Mouse (Mus musculus): ENCODE measurements around the gene Tmem104.

Gene Tmem104

DNA sequence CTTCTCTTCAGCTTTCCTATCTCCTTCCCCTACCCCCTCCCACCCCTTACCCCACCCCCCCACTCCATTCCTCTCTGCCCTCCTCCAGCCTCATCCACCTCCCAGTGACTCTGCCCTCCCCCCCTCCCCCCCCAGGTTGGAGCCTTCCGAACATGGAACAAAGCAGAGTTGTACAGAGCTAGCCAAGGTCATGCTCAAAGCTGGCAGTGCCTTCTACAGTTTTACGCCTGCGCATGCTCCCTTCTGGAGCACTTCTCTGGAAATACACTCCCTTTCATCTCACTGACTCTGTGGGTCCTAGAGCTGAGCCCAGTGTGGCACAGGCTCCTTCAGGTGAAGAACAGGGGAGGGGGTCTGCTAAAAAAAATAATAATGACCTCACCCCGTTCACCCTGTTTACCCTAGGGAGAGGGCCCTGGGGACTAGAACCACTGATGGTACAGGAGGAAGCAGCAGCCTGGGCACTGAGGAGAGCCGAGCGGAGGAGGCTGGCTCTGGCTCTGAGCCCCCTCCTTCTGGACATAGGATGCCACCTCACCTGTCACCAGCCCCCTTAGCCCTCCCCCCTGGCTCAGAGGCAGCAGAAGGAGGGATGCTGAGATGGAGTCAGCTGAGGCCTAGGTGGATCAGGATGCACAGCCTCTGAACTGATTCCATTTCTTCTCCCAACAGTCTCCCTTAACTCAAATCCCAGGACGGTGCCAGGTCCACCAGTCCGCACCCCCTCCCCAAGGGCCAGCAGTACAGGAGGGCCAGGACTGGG lies 95.6 kb downstream of the Tmem104 start:
- DNase-seq (ENCODE audit: low spot score), result peak; percentile 65

DNA sequence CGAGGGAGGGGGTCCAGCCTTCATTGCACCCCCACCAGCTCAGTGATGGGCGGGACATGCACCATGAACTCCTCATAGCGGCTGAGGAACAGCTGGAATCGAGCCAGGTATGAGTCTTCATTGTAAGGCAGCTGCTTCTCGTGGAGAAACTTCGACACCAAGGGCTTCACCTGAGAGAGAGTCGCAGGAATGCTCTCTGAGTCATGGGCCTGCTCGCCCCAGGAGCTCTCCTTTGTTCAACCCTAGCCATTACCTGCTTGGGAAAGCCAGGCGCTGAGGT lies 96.1 kb downstream of the Tmem104 start:
- no peak for DNase-seq (ENCODE audit: low spot score)

DNA sequence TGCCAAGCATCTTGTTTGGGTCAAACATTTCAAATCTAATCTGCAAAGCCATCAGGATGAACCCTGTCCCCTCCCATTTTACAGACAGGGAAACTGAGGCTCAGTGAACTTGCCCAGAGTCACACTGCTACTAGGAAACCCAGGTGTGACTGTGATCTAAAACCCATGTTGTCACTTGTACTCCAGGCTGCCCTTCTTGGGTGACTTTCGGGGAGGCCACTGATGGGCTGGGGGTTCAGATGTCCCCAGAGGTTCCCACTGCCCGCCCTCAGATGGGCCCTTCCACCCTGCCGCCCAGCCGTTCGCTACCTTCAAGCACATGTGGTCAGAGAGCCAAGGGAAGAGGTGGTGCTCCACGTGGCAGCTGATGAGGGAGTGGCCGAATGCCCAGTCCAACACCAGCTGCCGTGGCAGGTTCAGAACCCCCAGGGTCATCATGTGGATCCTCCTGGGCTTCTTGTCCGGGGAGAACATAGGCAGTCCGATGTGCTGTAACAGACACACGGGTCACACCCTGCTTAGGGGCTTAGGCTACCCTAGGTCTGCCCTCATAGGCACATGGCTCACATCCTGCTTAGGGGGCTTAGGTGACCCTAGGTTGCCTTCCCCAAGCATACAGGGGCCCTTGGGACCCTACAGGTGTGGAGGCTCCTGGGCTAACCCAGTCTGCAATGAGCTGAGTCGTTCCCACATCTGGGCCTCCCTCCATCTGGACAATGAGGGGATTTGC lies 96.8 kb downstream of the Tmem104 start:
- DNase-seq (ENCODE audit: low spot score), result no peak

DNA sequence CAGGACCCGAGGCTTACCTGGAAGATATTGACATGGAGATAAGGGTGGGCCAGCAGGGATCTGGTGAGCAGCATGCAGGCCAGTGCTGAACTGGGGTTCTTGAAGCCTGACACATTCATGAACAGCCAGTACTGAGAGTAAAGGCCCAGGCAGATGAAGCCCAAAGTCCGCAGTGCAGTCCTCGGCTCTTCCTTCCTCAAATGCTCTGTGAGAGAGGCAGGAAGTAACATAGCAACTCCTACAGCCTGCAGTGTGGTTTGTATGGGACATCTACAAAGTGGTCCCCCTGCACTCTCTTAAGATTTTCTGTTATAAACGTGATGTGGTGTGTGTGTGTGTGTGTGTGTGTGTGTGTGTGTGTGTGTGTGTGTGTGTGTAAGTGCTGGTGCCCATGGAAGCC lies 98.0 kb downstream of the Tmem104 start:
- DNase-seq (ENCODE audit: low spot score), result no peak

DNA sequence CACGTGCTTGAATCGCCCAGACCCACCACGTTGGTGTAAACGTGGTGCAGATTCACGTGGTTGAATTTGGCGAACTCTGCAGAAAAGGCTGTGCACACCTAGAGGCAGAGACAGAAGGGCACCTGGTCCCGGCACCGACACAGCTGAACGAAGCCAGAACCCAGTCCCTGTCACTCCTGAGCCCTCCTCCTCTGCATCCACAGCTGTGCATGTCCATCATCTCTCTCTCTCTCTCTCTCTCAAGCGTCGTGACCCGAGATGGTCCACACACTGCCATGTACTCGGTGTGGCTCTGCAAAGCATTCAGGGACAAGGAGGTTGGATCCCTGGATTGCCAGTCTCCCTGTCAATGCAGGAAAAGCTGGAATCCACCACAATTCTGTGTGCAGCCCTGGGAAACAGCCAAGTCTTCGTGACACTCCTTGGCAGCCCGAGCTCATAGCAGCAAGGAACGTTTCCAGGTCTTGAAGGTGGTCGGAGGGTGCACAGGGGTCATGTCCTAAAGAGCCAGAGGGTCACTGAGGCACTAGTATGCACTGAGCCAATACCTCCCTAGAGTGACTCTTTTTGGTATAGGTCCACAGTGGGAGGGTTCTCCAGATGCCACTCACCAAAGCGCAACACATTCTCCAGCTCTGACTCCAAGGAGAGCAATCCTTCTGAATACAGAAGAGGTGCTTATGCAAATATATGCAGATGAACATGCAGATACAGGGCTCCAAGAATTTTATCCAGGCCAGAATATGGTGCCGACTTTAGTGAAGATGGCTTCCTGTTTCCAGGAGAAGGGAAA lies 99.1 kb downstream of the Tmem104 start:
- DNase-seq (ENCODE audit: low spot score), result no peak

DNA sequence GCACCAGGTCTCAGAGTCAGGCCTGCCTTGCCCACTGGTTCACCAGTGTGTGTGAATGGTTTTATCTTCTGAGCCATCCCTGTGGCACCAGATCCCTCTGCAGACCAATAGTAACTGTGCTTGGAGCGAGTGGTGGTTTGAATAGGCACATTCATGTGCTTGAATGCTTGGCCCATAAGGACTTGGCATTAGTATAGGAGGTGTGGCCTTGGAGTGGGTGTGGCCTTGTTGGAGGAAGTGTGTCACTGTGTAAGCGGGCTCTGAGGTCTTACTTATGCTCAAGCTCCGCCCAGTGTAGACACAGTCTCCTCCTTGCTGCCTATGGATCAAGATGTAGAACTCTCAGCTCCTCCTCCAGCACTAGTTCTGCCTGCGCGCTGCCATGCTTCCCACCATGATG lies 100.1 kb downstream of the Tmem104 start:
- peak; percentile 62 for DNase-seq (ENCODE audit: low spot score)

DNA sequence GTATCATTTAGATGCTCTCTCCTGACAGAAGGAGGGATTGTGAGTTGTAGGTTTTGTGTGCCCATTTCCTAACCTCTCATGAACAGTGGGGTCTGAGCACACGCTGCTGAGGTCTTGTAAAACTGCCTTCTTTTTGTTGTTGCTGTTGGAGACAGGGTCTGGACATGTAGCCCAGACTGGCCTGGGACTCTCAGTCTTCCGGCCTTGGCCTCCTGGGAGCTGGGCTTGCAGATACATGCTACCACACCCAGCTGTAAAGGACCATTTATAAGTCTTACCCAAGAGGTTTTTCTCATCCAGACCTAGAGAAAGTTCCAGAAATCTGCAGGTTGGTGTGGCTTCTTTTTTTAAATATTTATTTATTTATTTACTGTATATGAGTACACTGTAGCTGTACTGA lies 101.0 kb downstream of the Tmem104 start:
- no peak for DNase-seq (ENCODE audit: low spot score)

DNA sequence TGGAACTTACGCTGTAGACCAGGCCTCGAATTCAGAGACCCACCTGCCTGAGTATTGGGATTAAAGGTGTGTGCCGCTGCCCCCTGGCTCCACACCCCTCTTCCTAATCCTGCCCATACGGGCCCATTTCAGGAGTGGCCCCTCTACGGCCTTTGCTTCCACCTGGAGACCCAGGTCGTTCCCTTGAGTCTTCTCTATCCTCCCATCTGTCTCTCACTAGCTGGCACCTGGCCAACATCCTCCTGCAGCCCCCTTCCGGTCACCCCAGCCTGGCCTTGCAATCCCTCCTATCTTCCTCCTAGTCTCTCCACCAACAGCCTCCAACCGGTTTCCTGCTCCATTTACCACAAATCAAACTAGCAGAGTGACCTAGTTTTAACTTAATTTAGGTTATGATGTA lies 102.6 kb downstream of the Tmem104 start:
- DNase-seq (ENCODE audit: low spot score), result no peak

DNA sequence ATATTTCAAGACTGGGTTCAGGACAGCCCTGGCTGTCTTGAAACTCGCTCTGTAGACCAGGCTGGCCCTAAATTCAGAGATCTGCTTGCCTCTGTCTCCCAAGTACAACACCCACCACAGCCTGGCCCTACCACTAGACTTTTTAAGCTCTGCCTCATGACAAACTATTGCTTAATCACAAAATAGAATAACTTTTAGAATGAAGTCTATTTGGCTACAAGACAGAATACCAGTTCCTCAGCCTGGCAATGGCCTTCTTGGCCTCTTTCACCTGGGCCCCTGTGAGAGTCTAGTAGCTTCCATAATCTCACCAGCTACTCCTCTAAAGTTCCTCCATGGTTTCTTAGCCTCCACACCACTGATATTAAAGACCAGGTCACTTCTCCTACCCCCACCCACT lies 103.0 kb downstream of the Tmem104 start:
- DNase-seq (ENCODE audit: low spot score), result no peak

DNA sequence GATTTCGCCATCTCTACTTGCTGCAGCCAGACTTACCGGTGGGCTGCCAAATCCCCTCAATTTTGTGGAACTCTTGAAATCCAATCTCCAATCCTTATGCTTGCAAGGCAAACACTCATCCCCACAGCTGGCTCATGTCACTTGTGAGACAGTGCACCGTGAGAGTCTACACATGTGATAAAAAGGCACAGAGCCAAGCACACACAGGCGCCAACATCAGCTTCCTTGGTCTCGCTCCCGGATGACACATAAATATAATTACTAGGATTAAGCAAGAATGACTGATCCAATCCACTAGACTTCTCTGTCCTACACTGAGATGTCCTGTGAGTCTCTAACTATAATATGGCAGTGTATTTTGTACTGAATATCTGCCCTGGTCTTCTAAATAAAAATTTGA lies 103.6 kb downstream of the Tmem104 start:
- DNase-seq (ENCODE audit: low spot score), result no peak

DNA sequence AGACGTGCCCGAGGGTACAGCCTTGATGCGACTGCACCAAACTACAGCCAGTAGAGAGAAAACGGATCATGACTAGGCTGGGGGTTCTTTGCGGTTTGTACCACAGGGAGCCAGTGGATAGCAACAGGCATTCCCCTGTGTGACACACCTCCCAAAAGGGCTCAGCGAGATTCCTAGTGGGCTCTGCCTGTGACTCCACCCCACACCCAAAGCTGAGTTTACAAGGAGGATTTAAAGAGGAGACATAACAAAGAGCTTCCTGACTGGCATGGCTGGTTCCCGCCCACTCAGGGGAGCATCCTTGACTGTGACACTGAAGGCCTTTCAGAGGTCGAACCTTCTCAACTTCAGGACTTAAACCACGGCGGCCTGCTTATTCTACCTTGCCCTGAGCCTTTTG lies 104.2 kb downstream of the Tmem104 start:
- DNase-seq (ENCODE audit: low spot score), result no peak

DNA sequence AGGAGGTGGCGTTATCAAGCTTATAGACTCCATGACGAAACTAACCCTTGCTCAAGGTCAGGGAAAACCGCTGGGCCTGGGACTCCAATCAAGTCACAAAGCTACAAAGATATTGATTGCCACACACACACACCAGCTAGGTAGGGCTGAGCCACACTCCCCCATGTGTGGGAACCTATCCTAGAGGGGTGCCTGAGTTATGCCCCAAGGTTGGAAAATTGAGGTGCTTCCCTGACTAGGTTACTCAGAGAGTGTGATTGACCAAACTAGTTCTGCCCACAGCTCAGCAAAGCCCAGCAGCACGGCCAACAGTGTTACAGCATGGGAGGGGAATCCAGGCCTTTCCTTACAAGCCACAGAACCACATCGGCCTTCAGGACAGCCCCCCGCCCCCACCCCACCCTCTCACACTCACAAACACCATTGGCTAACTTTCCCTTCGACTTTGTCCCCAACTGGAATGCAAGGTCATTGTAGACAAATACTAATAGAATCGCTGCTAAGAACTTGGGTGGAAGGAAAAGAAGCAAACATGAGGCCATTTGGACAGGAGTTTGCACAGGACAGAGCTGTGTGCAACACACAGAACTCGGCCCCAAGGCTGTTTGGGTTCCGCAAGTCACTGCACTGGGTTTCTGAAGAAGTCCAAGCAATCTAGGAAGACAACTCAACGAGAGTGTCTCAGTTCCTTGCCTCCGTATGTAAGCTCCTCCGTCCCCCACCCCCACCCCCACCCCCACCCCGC lies 105.5 kb downstream of the Tmem104 start:
- no peak for DNase-seq (ENCODE audit: low spot score)

DNA sequence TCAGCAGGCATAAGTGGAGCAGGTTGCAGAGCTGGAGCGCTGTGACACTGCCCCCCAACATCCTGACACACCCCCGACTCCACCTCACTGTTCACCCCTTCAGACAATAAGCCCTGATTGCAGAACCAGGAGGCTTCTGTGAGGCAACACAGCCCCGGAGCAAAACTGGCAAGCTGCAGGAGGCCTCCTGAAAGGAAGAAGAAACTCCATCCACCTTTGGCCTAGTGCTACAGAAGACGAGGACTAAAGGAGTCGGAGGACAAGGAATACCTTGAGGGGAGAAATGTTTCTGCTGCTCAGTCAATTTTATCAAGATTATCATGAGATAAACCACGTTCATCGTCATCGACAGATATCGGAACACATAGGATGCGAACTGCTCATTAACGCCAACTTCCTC lies 108.7 kb downstream of the Tmem104 start:
- DNase-seq (ENCODE audit: low spot score), result no peak

Measured in layer of hippocampus, adult 11-12 months (tissue).